Mouse (Mus musculus) embryonic facial prominence, embryonic 10.5 days (tissue): ENCODE data around the gene Gm20708. TPM values are rescaled to one million over a fixed set of nuclear protein-coding genes. Genes with fewer than 3 reads are reported as not detected.
A peak's percentile ranks its signal among the peaks of the same experiment; 100 is the strongest.

Experiments
- DNase-seq: peaks from one replicate; pipeline ENCODE4 v3.0.0-alpha.2; 2017; ENCODE audit warnings: low spot score
- H3K27ac ChIP-seq: fragments of 300-500 bp; sonication (generic); replicated peaks from 2 replicates; pipeline ENCODE4 v1.5.1; 2016; ENCODE audit warnings: mild to moderate bottlenecking
- H3K27me3 ChIP-seq: fragments of 300-500 bp; sonication (generic); replicated peaks from 2 replicates; pipeline ENCODE4 v1.6.1; 2016; ENCODE audit warnings: low read depth, mild to moderate bottlenecking; ENCODE audit not compliant: poor library complexity, severe bottlenecking
- H3K36me3 ChIP-seq: fragments of 300-500 bp; sonication (generic); replicated peaks from 2 replicates; pipeline ENCODE4 v1.6.1; 2016; ENCODE audit warnings: mild to moderate bottlenecking, moderate library complexity
- H3K4me1 ChIP-seq: fragments of 300-500 bp; sonication (generic); 2 replicates; pipeline ENCODE4 v1.6.1; 2016
- H3K4me3 ChIP-seq: fragments of 300-500 bp; sonication (generic); 2 replicates; pipeline ENCODE4 v1.5.1; 2016; ENCODE audit warnings: mild to moderate bottlenecking, moderate library complexity
- H3K9me3 ChIP-seq: fragments of 300-500 bp; sonication (generic); 2 replicates; pipeline ENCODE4 v1.6.1; 2016; ENCODE audit warnings: mild to moderate bottlenecking
- WGBS: fragments of 180-500 bp; shearing (Covaris S2); methylation state at CpG from one replicate; pipeline ENCODE4 v1.1.7; 2016; 5-methylcytosine and 5-hydroxymethylcytosine counted together
- polyA plus RNA-seq: library from polyadenylated mRNA; unstranded; fragments of >200 nt; fragmentation: Nextera tagmentation; extraction: Ambion mirVana; gene quantifications from 2 replicates; pipeline ENCODE4 v1.2.1, GENCODE M21; 2016

Gm20708 gene
- polyA plus RNA-seq, 1 experiment from 2014 or later, result 0.41 TPM

GRCm38 (mm10) chr11:117848271-117848984 lies 39.0 kb downstream of the Gm20708 start:
- peak overlapping the region; percentile 94 for H3K27ac ChIP-seq
- H3K36me3 ChIP-seq, result peaks cover 31% of the 10 kb centered on the region
- WGBS, result 10% methylated on average over 19 of the region's 19 CpGs
- no peaks in the 10 kb centered on the region for H3K27me3 ChIP-seq
- no peaks in the 10 kb centered on the region for H3K9me3 ChIP-seq
- DNase-seq, result no peak
- peaks cover 40% of the 10 kb centered on the region for H3K4me1 ChIP-seq
- H3K4me3 ChIP-seq, result peak overlapping the region; percentile 82

- Histone ChIP-seq H3K9me3 (no peaks in the 10 kb centered on the region), H3K27ac (peak within 1 kb of the TSS; percentile 94), H3K4me1 (peaks cover 40% of the 10 kb centered on the region), H3K4me3 (peak within 1 kb of the TSS; percentile 82), H3K36me3 (peaks cover 38% of the 10 kb centered on the region), H3K27me3 (no peaks in the 10 kb centered on the region)
- peak; percentile 98 for DNase-seq
- under 1% methylated on average over 51 of the region's 51 CpGs for WGBS
Observed at GRCm38 (mm10) chr11:117848985-117849671, 39.7 kb downstream of the Gm20708 start, which contains the start of gene Birc5. Gene Birc5, plus strand, starts transcription at chr11:117849251.

GRCm38 (mm10) chr11:117852875-117853274 lies 43.4 kb downstream of the Gm20708 start:
- Histone ChIP-seq H3K27me3 (no peaks in the 10 kb centered on the region; the same call in 1 of the 2 replicates), H3K4me3 (no peak overlapping the region), H3K27ac (no peak overlapping the region), H3K36me3 (peaks cover 74% of the 10 kb centered on the region), H3K4me1 (peaks cover 25% of the 10 kb centered on the region), H3K9me3 (no peaks in the 10 kb centered on the region)
- DNase-seq, result no peak
- WGBS, result 90% methylated on average over 3 of the region's 3 CpGs

GRCm38 (mm10) chr11:117854241-117854640 lies 44.8 kb downstream of the Gm20708 start:
- H3K4me3 ChIP-seq, result no peak overlapping the region
- H3K4me1 ChIP-seq, result peaks cover 19% of the 10 kb centered on the region
- no peak for DNase-seq
- H3K27me3 ChIP-seq, result peaks cover 12% of the 10 kb centered on the region
- H3K27ac ChIP-seq, result no peak overlapping the region
- H3K9me3 ChIP-seq, result no peaks in the 10 kb centered on the region
- WGBS, result 90% methylated on average over 9 of the region's 9 CpGs
- H3K36me3 ChIP-seq, result peaks cover 84% of the 10 kb centered on the region

- WGBS, result 93% methylated on average over 5 of the region's 5 CpGs
- H3K4me1 ChIP-seq, result peaks cover 20% of the 10 kb centered on the region
- H3K9me3 ChIP-seq, result no peaks in the 10 kb centered on the region
- no peak overlapping the region for H3K27ac ChIP-seq
- peaks cover 23% of the 10 kb centered on the region for H3K27me3 ChIP-seq
- H3K4me3 ChIP-seq, result no peak overlapping the region
- H3K36me3 ChIP-seq, result peaks cover 82% of the 10 kb centered on the region
- no peak for DNase-seq
Observed at GRCm38 (mm10) chr11:117855360-117855759, 45.9 kb downstream of the Gm20708 start.

- H3K4me1 ChIP-seq, result peaks cover 21% of the 10 kb centered on the region
- H3K4me3 ChIP-seq, result no peak overlapping the region
- H3K27me3 ChIP-seq, result peaks cover 29% of the 10 kb centered on the region
- H3K36me3 ChIP-seq, result peaks cover 77% of the 10 kb centered on the region
- no peak overlapping the region for H3K27ac ChIP-seq
- DNase-seq, result no peak
- WGBS, result 98% methylated on average over 1 of the region's 1 CpGs
- no peaks in the 10 kb centered on the region for H3K9me3 ChIP-seq
Observed at GRCm38 (mm10) chr11:117855975-117856374, 46.5 kb downstream of the Gm20708 start.

- H3K9me3 ChIP-seq, result no peaks in the 10 kb centered on the region
- H3K4me3 ChIP-seq, result no peak overlapping the region
- no peak for DNase-seq
- peaks cover 20% of the 10 kb centered on the region for H3K4me1 ChIP-seq
- H3K27ac ChIP-seq, result no peak overlapping the region
- WGBS, result 91% methylated on average over 10 of the region's 10 CpGs
- H3K36me3 ChIP-seq, result peaks cover 62% of the 10 kb centered on the region
- peaks cover 44% of the 10 kb centered on the region for H3K27me3 ChIP-seq
Observed at GRCm38 (mm10) chr11:117857462-117857861, 48.0 kb downstream of the Gm20708 start.

GRCm38 (mm10) chr11:117858392-117858791 lies 48.9 kb downstream of the Gm20708 start:
- H3K27me3 ChIP-seq, result peaks cover 53% of the 10 kb centered on the region
- no peaks in the 10 kb centered on the region for H3K9me3 ChIP-seq
- WGBS, result 62% methylated on average over 3 of the region's 3 CpGs
- no peak overlapping the region for H3K27ac ChIP-seq
- no peak overlapping the region for H3K4me3 ChIP-seq
- no peak for DNase-seq
- H3K36me3 ChIP-seq, result peaks cover 53% of the 10 kb centered on the region
- H3K4me1 ChIP-seq, result peaks cover 28% of the 10 kb centered on the region

- DNase-seq, result no peak
- H3K4me1 ChIP-seq, result peaks cover 49% of the 10 kb centered on the region
- WGBS, result 4% methylated on average over 23 of the region's 23 CpGs
Observed at GRCm38 (mm10) chr11:117860601-117861000, 51.1 kb downstream of the Gm20708 start, which contains the start of gene Tmem235. Gene Tmem235, plus strand, starts transcription at chr11:117860752.

GRCm38 (mm10) chr11:117863174-117863856 lies 53.8 kb downstream of the Gm20708 start:
- H3K27ac ChIP-seq, result no peak overlapping the region
- H3K4me1 ChIP-seq, result peaks cover 62% of the 10 kb centered on the region

More at GRCm38 (mm10) chr11:117860601-117861000, 51.1 kb downstream of the Gm20708 start, which contains the start of gene Tmem235:
- Histone ChIP-seq H3K36me3 (peaks cover 32% of the 10 kb centered on the region), H3K27me3 (peaks cover 74% of the 10 kb centered on the region), H3K27ac (0 out of 2 replicates have a peak within 1 kb of the TSS, but pooled peaks have one; percentile 5), H3K9me3 (no peaks in the 10 kb centered on the region), H3K4me3 (peak within 1 kb of the TSS; percentile 40)

GRCm38 (mm10) chr11:117864805-117865204 lies 55.3 kb downstream of the Gm20708 start:
- Histone ChIP-seq H3K4me3 (no peak overlapping the region), H3K27me3 (peaks cover 60% of the 10 kb centered on the region), H3K9me3 (no peaks in the 10 kb centered on the region), H3K4me1 (peaks cover 53% of the 10 kb centered on the region), H3K27ac (0 out of 2 replicates have a peak overlapping the region, but pooled peaks have one; percentile 57), H3K36me3 (no peaks in the 10 kb centered on the region)
- WGBS, result 59% methylated on average over 2 of the region's 2 CpGs
- no peak for DNase-seq

More at GRCm38 (mm10) chr11:117863174-117863856, 53.8 kb downstream of the Gm20708 start:
- no peak for DNase-seq
- Histone ChIP-seq H3K4me3 (no peak overlapping the region), H3K36me3 (peaks cover 5% of the 10 kb centered on the region), H3K27me3 (peaks cover 75% of the 10 kb centered on the region), H3K9me3 (no peaks in the 10 kb centered on the region)
- 22% methylated on average over 11 of the region's 11 CpGs for WGBS

- 0 out of 2 replicates have a peak overlapping the region, but pooled peaks have one; percentile 0 for H3K4me3 ChIP-seq
- 27% methylated on average over 6 of the region's 6 CpGs for WGBS
- peaks cover 50% of the 10 kb centered on the region for H3K4me1 ChIP-seq
- peak overlapping the region; percentile 57 for H3K27ac ChIP-seq
- peaks cover 52% of the 10 kb centered on the region for H3K27me3 ChIP-seq
- no peak for DNase-seq
- no peaks in the 10 kb centered on the region for H3K36me3 ChIP-seq
- no peaks in the 10 kb centered on the region for H3K9me3 ChIP-seq
Observed at GRCm38 (mm10) chr11:117865988-117866387, 56.5 kb downstream of the Gm20708 start.
